Mouse (Mus musculus) monocyte, adult 5-6 weeks (primary cell): ENCODE measurements at regions not wholly inside any gene's neighbourhood (a gene's known extent, or its start where the extent isn't known, plus 50 kb on each side); places are given as distances from the start of the nearest gene placed in this dataset.
A peak's percentile ranks its signal among the peaks of the same experiment; 100 is the strongest.
"Not testable (repeated sequence)": the region's sequence is repeated elsewhere in the genome, so short reads cannot be mapped to it uniquely, and the experiment has no call there.

Experiments used
- ATAC-seq: fragments of 153-309, 156-312 bp; replicated peaks from 2 replicates; pipeline ENCODE4 v1.8.0; 2017; ENCODE audit warnings: mild to moderate bottlenecking; ENCODE audit not compliant: low TSS enrichment, insufficient number of reproducible peaks, severe bottlenecking, poor library complexity, low FRiP score

GRCm38 (mm10) chr5:42884251-42884650 is 348.7 kb upstream of the Cpeb2 start:
- ATAC-seq: no peak

DNA sequence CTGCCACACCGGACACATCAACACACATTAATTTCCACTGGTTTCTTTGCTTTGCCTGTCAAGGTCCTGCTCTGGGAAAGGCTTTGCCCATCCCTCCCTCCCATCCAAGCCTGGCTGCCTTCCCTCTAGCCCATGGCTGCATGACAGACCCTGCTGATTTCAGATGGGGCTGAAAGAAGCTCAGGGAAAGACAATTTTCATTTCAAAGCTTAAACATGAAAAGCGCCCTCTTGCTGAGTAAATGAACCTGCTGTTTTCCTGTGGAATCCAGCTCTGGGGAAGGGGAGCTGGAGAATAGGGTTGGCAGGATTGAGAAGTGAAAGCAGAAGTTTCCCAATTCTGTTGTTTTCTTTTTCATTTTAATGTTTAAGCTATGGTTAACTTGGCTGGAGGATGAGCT is 341.1 kb upstream of the Cpeb2 start:
- ATAC-seq: no peak

DNA sequence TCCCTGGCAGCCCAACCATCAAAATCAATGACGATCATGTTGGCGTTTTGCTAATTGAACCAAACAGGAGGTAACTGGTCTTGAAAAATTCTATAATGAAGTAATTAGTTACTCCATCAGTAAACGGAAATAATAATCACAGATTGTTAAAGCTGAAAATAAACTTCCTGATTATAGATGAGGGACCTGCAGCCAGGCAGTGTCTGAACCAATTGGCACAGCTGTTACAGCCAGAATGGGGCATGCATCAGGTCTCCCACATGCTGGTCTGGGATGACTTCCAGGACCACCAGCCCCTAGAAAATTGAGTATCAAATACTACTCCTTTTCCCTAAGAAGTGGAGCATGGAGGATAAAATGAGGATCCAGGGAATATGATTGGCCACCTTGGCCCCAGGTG is 326.8 kb upstream of the Cpeb2 start:
- ATAC-seq: no peak

DNA sequence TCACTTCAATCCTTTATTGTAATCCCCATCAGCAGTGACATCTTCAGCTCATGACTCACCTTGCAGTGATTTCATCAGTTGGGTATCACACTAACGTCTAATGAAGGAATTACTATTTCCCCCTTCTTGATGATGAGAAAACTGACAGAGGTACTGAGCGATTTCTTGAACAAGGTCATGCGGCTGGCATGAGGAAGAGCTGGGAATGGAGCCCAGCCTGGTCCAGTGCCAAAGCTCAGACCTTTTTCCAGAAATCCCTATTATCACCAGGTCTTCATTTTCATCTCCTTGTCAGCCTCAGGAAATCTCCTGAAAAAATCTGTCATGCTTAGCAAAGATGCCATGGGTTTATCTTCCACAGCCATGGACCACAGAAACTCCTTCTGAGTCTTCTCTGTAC is 313.6 kb upstream of the Cpeb2 start:
- no peak for ATAC-seq

GRCm38 (mm10) chr5:42932106-42932505 is 300.9 kb upstream of the Cpeb2 start:
- no peak for ATAC-seq

DNA sequence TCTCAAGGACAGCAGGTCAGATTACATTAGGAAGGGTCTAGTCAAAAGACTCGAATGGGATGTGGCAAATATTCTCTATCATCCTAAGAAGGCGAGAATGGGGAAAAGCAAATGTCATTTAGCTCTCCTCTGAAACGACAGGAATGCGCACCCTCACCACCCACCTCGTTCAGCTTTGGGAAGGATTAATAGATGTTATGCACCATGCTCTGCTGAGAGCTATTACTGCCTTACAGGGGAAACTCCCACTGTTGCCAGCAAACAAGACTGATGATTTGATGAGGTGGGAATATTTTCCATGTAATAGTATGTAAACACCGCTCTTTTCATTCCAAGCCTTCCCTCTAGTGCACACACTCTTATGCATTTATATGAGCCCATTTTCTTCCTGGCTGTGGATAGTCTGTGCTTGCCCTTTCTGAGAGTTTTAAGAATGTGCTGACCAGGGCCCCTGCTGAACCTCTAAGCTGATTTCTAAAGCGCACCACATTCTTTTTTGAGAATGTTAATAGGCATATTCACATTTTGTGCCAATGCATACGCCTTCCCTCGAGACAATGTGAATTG is 273.6 kb upstream of the Cpeb2 start:
- ATAC-seq: no peak

DNA sequence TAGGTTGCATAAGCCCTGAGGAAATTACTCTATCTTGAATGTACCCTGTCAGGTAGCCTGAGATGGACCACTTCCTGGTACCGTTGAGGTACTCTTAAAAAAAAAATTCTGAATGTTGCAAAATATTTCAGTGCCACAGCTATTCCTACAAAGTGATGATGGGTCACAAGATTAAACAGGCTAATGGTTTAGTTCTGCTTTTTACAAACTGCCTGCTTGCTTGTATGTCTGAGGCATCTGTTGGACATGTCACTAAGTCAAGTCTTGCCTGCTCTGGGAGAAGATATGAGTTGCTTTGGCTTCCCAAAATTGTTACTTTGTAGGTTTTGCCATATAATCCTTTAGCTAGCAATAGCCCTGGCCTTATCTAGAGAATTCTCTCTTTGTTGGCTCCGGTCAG is 266.0 kb upstream of the Cpeb2 start:
- not testable (repeated sequence) for ATAC-seq

- ATAC-seq: no peak
These were observed 263.8 kb upstream of the Cpeb2 start for GRCm38 (mm10) chr5:42969209-42969608.

DNA sequence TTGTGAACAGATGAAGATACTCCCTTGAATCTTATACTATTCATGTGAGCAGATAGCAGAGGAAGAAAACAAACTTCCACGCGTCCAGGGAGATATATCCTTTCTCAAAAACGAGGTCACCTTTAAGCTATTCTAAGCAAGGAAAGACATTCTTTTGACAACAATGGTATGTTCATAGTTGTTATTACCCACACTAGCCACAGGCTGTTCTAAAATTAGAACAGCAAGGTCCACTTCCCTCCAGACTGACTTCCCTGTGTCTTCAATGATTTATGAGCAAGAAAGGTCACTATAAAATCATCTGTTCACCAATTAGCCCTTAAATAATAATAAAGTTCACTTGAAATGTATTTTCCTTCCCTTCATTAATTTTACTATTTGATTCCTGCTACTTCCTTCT is 263.3 kb upstream of the Cpeb2 start:
- ATAC-seq: no peak

- ATAC-seq: no peak
These were observed 255.9 kb upstream of the Cpeb2 start for GRCm38 (mm10) chr5:42977108-42977507.

DNA sequence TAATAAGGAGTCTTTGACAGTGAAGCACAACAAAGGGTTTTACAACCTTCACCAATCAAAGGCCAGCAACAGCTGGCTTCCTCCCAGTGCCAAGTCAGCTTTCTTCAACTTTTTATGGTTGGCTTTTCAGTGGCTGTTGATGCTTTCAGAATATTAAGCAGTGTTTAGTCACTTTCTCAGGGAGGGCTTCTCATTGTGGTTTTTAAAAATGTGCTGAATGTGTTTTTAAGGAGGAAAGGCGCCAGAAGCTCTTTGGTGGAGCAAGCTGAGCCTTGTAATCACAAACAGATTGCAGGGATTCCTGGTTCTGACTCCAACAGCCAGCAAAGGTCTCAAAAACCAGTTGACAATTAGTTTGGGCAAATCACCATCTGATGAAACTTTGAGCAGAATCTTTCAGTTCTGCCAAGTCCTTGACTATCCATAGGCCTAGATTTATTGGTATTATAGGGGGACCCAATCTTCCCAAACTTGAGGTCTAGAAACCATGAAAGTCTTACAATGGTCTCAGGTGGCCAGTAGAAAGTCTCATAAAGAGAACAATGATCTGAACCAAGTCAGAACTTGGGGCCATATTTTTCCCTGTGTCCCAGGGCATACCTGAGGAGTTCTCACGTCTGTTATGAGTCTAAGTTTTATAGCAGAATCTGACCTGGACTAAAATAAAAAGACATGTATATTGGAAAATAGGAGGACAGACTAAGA is 251.9 kb upstream of the Cpeb2 start:
- ATAC-seq: no peak

- ATAC-seq: no peak
These were observed 246.8 kb upstream of the Cpeb2 start for GRCm38 (mm10) chr5:42986203-42986602.

DNA sequence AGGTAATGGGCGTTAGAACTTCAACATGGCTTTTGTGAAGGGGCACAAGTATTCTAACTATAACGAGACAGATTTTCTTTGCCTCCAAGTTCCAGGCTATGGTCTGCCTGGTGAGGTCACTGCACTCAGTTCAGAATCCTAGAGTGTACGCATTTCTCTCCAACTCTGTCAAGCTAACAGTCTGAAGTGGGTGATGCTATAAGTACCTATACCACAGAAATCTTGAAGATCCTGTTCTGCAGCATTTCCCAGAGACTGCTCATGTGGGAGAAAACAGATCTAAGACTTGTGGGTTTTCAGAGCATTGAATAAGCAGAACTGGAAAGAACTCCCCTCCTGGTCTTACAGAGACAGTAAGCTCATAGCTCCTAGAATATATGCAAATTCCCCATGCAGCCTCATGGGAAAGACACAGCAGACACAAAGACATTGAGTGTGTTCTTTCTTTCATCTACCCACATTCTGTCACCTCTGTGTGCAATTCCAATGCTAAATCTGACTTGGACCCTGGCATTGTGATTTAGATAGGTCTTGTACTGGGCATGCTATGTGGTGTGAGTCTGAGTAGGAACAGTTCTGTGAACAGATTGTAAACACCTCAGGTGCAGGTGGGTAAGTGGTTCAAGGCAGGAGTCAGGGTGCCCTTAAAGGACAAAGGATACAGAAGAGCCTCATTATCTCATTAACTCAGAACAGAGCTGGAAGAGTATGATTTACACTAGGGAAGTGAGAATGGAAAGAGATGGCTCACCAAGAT is 245.1 kb upstream of the Cpeb2 start:
- no peak for ATAC-seq

GRCm38 (mm10) chr5:42989287-42989686 is 243.7 kb upstream of the Cpeb2 start:
- ATAC-seq: no peak

- ATAC-seq: no peak
These were observed 208.9 kb upstream of the Cpeb2 start for GRCm38 (mm10) chr5:43024006-43024593.

DNA sequence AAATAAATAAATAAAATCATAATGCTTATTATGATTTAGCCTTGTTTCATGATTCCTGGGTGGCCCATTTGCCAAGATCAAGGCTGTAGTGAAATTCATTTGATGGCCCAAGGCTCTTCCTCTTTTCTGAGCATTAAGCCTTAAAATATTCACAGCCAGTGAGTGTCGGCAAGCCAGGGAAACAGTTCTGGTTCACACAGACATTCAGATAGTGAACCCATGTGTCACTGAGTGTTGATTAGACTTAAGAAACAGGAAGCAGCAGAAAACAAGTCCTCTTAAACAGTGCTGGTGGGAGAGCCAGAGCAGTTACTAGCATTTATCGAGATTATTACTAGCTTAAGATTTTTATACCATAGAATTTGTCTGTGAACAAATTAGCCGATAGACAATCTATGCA is 201.7 kb upstream of the Cpeb2 start:
- ATAC-seq: 0 out of 2 replicates have a peak, but pooled peaks have one; percentile 47

- ATAC-seq: no peak
These were observed 201.1 kb upstream of the Cpeb2 start for GRCm38 (mm10) chr5:43031916-43032315.

DNA sequence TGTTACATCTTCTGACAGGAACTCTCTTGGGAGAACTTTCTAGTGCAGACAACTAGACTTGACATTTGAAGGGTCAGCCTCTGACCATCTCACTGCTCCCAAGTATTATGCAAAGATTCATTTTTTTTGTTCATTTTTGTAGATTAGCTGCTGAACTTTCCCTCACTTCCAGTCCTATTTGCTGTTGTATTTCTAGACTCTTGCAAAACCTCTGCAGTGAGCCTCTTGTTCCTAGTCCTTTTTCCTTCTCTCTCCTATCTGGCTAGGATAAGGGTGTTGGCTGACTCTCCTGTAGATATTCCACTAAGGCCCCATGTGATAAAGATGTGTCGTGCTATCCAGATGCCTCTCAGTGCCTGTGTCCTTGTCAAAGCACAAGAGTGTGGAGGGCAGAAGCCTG is 198.5 kb upstream of the Cpeb2 start:
- ATAC-seq: no peak

GRCm38 (mm10) chr5:43037592-43037991 is 195.4 kb upstream of the Cpeb2 start:
- ATAC-seq: no peak

DNA sequence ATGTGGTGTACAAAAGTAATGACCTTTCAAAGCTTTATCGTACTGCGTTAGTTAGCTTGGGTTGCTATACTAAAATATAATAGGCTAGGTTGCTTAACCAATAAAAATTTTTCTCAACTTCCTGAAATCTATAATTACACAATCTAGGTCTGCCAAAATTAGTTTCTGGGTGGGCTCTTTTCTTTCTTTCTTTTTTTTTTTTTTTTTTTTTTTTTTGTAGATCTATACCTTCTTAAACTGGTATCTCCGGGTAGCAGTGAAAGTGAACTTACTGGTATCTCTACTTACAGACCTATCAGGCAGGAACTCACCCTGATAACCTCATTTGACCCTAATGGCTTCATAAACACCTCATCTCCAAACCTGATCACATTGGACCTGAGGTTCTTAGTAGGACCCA is 193.4 kb upstream of the Cpeb2 start:
- no peak for ATAC-seq
